Mouse (Mus musculus) forebrain, embryonic 14.5 days (tissue): ENCODE results near the gene Mymx. TPM values are rescaled to one million over a fixed set of nuclear protein-coding genes. Genes with fewer than 3 reads are reported as not detected.
"Not testable (repeated sequence)": the region's sequence is repeated elsewhere in the genome, so short reads cannot be mapped to it uniquely, and the experiment has no call there.

ENCODE experiments used
- ATAC-seq: fragments of 200-750 bp; cut with Nextera tagmentation; 2 replicates; pipeline ENCODE4 v1.8.0; 2017; ENCODE audit warnings: mild to moderate bottlenecking, moderate library complexity
- DNase-seq: peaks from one replicate; pipeline ENCODE4 v3.0.0-alpha.2; 2015; ENCODE audit warnings: low spot score
- H3K27ac ChIP-seq: fragments of 300-500 bp; sonication (generic); 2 replicates; pipeline ENCODE4 v1.5.1; 2014; ENCODE audit warnings: low read depth, mild to moderate bottlenecking, control low read depth, low read length, moderate library complexity
- H3K27me3 ChIP-seq: fragments of 300-500 bp; sonication (generic); replicated peaks from 2 replicates; pipeline ENCODE4 v1.6.1; 2014; ENCODE audit warnings: low read length, control low read depth, mixed read lengths; ENCODE audit not compliant: control insufficient read depth, insufficient read depth
- H3K36me3 ChIP-seq: fragments of 300-500 bp; sonication (generic); 2 replicates; pipeline ENCODE4 v1.6.1; 2014; ENCODE audit warnings: low read length, control low read depth; ENCODE audit not compliant: control insufficient read depth, insufficient read depth
- H3K4me1 ChIP-seq: fragments of 300-500 bp; sonication (generic); 2 replicates; pipeline ENCODE4 v1.6.1; 2014; ENCODE audit warnings: antibody characterized with exemption, low read length, control low read depth; ENCODE audit not compliant: control insufficient read depth, insufficient read depth
- H3K4me2 ChIP-seq: fragments of 300-500 bp; sonication (generic); 2 replicates; pipeline ENCODE4 v1.6.1; 2014; ENCODE audit warnings: mild to moderate bottlenecking, control low read depth, low read length
- H3K4me3 ChIP-seq: fragments of 300-500 bp; sonication (generic); 2 replicates; pipeline ENCODE4 v1.5.1; 2014; ENCODE audit warnings: low read depth, low read length, control low read depth
- H3K9ac ChIP-seq: fragments of 300-500 bp; sonication (generic); 2 replicates; pipeline ENCODE4 v1.6.1; 2014; ENCODE audit warnings: mild to moderate bottlenecking, low read length, control low read depth, moderate library complexity
- H3K9me3 ChIP-seq: fragments of 300-500 bp; sonication (generic); replicated peaks from 2 replicates; pipeline ENCODE4 v1.6.1; 2016; ENCODE audit warnings: low read length, control low read depth, mixed read lengths; ENCODE audit not compliant: control insufficient read depth
- WGBS: fragments of 180-500 bp; shearing (Covaris S2); extraction: QIAGEN DNeasy Blood & Tissue Kit; methylation state at CpG from one replicate; pipeline ENCODE4 v1.1.7; 2014; 5-methylcytosine and 5-hydroxymethylcytosine counted together
- polyA plus RNA-seq: library from polyadenylated mRNA; unstranded; fragments of >200 nt; fragmentation: Nextera tagmentation; extraction: Ambion mirVana; gene quantifications from 2 replicates; pipeline ENCODE4 v1.2.1, GENCODE M21; 2014

Mymx gene
- polyA plus RNA-seq, 1 experiment from 2014 or later: not detected

DNA sequence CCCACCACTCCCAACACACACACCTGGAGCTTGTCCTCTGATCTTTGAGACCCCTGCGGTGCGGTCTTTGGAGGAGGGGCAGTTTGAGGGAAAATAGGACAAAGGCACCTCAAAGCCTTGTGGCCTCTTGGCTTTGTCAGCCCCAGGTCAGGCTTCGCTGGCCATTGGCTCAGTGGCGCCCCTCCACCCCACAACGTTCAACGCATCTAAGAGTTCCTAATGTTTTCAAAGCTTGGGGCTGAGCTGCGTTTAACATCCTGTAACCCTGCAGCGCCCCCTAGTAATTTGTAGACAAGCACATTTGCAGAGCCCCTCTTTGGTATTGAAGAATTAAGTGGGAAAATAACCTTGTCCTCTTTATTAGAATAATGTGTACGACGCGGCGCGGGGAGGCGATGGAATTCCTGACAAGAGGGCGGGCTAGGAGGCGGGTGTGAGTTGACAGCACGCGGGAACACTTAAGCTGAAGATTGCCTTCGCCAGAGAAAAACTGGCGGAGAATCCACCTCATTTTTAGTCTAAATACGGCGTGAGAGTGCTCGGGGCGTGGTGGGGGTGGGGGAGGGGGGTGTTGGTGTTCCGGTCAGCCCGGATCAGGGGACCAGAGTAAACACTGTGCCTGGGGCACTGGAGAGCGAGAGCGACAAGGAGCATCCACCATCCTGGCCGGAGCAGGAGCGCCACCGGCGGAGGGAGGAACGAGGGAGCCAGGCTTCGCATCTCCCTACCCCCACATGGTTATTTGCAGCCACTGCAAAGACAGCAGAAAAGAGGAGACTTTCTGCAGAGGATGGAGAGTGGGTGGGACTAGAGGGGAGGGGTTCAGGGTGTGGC lies 28.2 kb upstream of the Mymx start:
- peak overlapping the region; percentile 70 for H3K4me2 ChIP-seq
- 0 out of 2 replicates have a peak, but pooled peaks cover 7% of the 10 kb centered on the region for H3K4me1 ChIP-seq
- H3K27me3 ChIP-seq: no peaks in the 10 kb centered on the region; the same call in 1 of the 2 replicates
- peak overlapping the region; percentile 35 for H3K4me3 ChIP-seq
- peak; percentile 77 for ATAC-seq
- peak overlapping the region; percentile 70; the same call in 1 of the 2 replicates for H3K27ac ChIP-seq
- no peaks in the 10 kb centered on the region for H3K36me3 ChIP-seq
- DNase-seq: peak; percentile 85
- H3K9ac ChIP-seq: peak overlapping the region; percentile 66
- 2% methylated on average over 34 of the region's 34 CpGs for WGBS
- no peaks in the 10 kb centered on the region for H3K9me3 ChIP-seq

DNA sequence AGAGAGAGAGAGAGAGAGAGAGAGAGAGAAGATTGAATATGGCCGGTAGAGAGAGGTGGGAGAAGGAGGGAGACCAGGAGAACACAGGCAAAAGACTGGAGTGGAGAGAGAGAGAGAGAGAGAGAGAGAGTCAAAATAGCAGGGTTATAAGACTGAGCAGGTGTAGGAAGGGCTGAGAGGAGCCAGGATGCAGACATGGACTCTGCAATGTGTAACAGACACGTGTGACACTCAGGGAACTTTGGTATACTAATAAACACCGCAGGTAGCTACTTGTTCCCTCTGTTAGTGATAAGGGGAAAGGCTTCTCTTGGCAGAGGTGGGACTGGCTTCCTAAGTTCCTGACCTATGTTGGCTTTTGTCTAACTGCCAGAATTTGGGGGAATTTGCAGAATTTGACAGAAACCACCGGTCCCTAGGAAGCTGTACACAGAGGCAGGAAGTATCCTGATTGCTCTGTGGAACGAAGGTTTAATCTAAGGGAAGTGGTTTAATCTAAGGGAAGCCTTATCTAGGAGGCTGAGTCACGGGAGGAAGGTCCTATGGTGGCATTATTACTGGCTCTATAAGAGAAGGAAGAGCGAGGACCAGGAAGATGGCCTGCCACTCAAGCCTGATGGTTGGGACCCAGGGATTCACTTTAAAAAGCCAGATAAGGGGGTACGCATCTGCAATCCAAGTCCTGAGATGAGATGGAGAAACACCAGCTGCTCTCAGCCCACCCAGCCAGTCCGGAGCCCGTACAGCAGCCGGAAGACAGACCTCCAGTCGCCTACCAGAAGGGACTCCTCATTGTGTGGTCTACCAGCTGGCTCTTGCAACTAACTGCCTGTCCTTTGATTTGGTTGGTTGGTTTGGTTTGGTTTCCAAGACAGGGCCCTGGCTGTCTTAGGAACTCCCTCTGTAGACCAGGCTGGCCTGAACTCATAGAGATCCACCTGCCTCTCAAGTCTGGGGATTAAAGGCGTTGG lies 27.3 kb upstream of the Mymx start:
- WGBS: 71% methylated on average over 13 of the region's 13 CpGs
- Histone ChIP-seq H3K4me2 (peak overlapping the region; percentile 70), H3K9ac (peak overlapping the region; percentile 66; the same call in 1 of the 2 replicates), H3K4me1 (0 out of 2 replicates have a peak, but pooled peaks cover 7% of the 10 kb centered on the region), H3K4me3 (no peak overlapping the region; the same call in 1 of the 2 replicates), H3K27ac (no peak overlapping the region), H3K27me3 (no peaks in the 10 kb centered on the region; the same call in 1 of the 2 replicates), H3K9me3 (no peaks in the 10 kb centered on the region), H3K36me3 (no peaks in the 10 kb centered on the region)
- ATAC-seq (peak; percentile 5; the same call in 1 of the 2 replicates), DNase-seq (no peak)

DNA sequence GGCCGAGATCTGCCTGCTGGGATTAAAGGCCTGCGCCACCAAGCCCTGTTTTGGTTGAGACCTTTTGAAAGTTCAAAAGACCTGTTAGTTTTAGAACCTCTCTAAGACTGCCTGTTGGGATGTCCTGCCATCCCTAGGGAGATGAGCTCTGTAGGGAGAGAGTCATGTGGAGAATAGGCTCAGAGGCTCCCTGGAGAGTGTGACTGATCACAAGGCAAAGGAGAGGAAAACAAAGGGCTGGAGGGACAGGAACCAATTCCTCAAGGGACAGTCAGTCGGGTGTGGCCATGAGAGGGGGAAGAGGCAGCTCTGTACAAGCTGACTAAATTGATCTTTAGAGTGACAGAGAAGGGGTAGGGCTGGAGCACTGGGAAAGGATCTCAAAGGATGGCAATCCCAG lies 26.3 kb upstream of the Mymx start:
- Histone ChIP-seq H3K27me3 (no peaks in the 10 kb centered on the region; the same call in 1 of the 2 replicates), H3K9me3 (no peaks in the 10 kb centered on the region), H3K27ac (no peak overlapping the region), H3K9ac (no peak overlapping the region), H3K4me3 (no peak overlapping the region), H3K4me2 (no peak overlapping the region), H3K4me1 (0 out of 2 replicates have a peak, but pooled peaks cover 7% of the 10 kb centered on the region), H3K36me3 (no peaks in the 10 kb centered on the region)
- WGBS: 25% methylated on average over 3 of the region's 3 CpGs
- no peak for DNase-seq
- no peak for ATAC-seq

DNA sequence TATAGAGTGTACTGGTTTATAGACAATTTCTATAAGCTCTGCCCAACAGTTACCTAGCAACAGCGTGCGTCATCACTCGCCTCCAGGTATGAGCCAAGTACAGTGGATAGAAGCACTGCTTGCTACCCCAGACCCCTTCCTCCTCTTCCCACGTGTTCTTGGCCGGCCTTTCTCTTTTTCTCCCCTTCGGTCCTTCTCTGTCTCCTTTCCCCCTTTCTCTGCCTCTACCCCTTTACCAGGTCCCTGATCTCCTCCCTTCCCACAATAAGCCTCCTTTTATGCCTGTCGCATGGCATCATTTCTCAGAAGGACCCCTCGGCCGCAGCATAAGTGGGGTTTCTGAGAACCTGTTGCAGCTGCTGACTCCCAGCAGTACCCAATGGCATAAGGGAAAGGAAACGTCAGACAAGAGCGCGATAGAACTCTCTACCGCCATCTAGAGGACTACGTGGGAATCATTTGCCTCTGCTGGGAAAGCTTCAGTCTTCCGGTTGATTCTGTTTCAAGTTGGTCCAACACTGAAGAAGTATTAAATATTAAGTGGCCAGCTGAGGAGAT lies 24.8 kb upstream of the Mymx start:
- Histone ChIP-seq H3K4me3 (no peak overlapping the region), H3K27me3 (no peaks in the 10 kb centered on the region; the same call in 1 of the 2 replicates), H3K4me1 (0 out of 2 replicates have a peak, but pooled peaks cover 7% of the 10 kb centered on the region), H3K4me2 (peak overlapping the region; percentile 20), H3K27ac (no peak overlapping the region), H3K9me3 (no peaks in the 10 kb centered on the region), H3K36me3 (no peaks in the 10 kb centered on the region), H3K9ac (no peak overlapping the region)
- DNase-seq: peak; percentile 93
- 19% methylated on average over 15 of the region's 15 CpGs for WGBS
- ATAC-seq: peak; percentile 45; the same call in 1 of the 2 replicates

DNA sequence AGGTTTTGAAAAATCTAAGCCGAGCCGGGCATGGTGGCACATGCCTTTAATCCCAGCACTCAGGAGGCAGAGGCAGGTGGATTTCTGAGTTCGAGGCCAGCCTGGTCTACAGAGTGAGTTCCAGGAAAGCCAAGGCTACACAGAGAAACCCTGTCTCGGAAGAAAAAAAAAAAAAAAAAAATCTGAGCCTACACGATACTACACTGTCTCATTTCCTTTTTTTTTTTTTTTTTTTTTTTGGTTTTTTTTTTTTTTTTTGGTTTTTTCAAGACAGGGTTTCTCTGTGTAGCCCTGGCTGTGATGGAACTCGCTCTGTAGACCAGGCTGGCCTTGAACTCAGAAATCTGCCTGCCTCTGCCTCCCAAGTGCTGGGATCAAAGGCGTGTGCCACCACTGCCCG lies 21.5 kb upstream of the Mymx start:
- not testable (repeated sequence) for H3K36me3 ChIP-seq, H3K27me3 ChIP-seq, H3K4me1 ChIP-seq, H3K9ac ChIP-seq, H3K27ac ChIP-seq, H3K9me3 ChIP-seq, DNase-seq, H3K4me3 ChIP-seq, H3K4me2 ChIP-seq, ATAC-seq
- 92% methylated on average over 8 of the region's 8 CpGs for WGBS

DNA sequence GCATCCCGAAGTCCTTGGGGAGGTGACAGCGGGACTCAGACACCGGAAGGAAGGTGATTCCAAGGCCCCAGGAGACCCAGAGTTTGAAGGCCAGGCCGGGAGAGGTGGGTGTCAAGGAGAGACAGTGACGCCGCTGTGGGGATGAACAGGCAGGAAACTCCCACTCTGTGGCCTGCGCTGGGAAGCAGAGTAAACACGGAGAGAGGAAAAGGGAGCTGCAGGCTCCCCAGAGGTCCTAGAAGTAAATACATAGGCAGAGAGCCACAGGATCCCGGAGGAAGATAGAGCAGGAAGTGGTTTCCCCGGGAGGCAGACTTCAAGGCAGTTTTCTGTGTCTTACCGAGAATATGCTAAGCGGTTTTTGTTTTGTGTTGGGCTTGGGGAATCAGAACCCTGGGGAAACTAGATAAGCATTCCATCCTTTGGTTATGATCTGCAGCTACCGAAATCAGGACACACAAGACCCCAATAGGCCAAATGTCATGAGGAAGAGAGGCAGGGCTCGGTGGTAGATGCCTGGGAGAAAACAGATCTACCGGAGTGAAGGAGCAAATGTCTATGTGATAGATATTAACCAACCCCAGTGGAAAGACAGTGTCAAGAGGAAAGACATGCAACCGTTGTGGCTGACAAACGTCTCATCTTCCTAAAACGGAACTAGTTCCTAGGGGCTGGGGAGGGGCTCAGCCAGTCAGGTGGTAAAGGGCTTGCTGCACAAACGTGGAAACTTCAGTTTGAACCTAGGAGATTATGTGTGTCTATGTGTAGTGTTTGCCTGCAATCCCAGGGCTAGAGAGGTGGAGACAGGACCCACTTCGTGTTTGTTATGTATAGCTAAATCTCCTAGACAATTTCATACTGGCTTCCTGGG lies 17.7 kb upstream of the Mymx start:
- WGBS: 38% methylated on average over 20 of the region's 20 CpGs
- no peak for DNase-seq
- no peaks in the 10 kb centered on the region for H3K4me1 ChIP-seq
- H3K4me2 ChIP-seq: 0 out of 2 replicates have a peak overlapping the region, but pooled peaks have one; percentile 7
- H3K36me3 ChIP-seq: no peaks in the 10 kb centered on the region
- peak overlapping the region; percentile 39; the same call in 1 of the 2 replicates for H3K27ac ChIP-seq
- peak overlapping the region; percentile 21; the same call in 1 of the 2 replicates for H3K9ac ChIP-seq
- ATAC-seq: no peak
- H3K9me3 ChIP-seq: no peaks in the 10 kb centered on the region
- no peak overlapping the region for H3K4me3 ChIP-seq
- no peaks in the 10 kb centered on the region for H3K27me3 ChIP-seq

DNA sequence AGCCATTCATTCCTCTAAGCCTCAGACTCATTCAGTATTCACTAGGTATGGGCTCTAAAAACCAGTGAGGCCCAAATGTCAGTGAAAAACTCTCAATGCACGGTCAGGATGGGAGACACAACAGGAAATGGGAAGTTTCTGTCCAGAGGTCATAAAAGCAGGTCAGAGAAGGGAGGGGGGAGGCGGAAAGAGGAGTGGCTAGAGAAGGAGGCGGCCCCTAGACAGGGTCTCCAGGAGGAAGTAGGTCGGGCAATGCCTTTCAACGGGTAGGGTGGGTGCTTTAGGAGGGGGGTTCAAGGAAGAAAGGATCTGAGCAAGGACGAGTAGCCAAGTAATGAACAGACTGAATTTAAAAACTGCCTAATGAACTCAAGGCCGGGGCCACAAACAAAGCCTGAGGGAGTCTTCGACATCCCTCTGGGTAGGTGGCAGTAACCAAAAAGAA lies 17.1 kb upstream of the Mymx start:
- Histone ChIP-seq H3K4me2 (no peak overlapping the region), H3K4me3 (no peak overlapping the region), H3K27me3 (no peaks in the 10 kb centered on the region), H3K36me3 (no peaks in the 10 kb centered on the region), H3K9me3 (no peaks in the 10 kb centered on the region), H3K4me1 (no peaks in the 10 kb centered on the region), H3K9ac (no peak overlapping the region; the same call in 1 of the 2 replicates), H3K27ac (peak overlapping the region; percentile 39; the same call in 1 of the 2 replicates)
- DNase-seq (no peak), ATAC-seq (no peak)
- WGBS: 20% methylated on average over 8 of the region's 8 CpGs
